Mouse (Mus musculus) gastrocnemius, postnatal 14 days (tissue): ENCODE results near the gene Wipf3. TPM values are rescaled to one million over a fixed set of nuclear protein-coding genes. Genes with fewer than 3 reads are reported as not detected.

Experiments
- DNase-seq: peaks from one replicate; pipeline ENCODE4 v3.0.0; 2021; ENCODE audit warnings: mixed read lengths
- intact Hi-C: fragments of 180-260 bp; cut with DNase I; formaldehyde crosslinking; loops from one replicate; pipeline ENCODE4 v1.15.1; 2025; ENCODE audit warnings: low total_unique reads
- total RNA-seq, 2 experiments: library from RNA; stranded (reverse); gene quantifications; 2 replicates each; pipeline ENCODE4 v1.2.3; 2021

Gene Wipf3
- total RNA-seq, 2 experiments from 2014 or later, result 9.6 to 11.7 TPM

DNA sequence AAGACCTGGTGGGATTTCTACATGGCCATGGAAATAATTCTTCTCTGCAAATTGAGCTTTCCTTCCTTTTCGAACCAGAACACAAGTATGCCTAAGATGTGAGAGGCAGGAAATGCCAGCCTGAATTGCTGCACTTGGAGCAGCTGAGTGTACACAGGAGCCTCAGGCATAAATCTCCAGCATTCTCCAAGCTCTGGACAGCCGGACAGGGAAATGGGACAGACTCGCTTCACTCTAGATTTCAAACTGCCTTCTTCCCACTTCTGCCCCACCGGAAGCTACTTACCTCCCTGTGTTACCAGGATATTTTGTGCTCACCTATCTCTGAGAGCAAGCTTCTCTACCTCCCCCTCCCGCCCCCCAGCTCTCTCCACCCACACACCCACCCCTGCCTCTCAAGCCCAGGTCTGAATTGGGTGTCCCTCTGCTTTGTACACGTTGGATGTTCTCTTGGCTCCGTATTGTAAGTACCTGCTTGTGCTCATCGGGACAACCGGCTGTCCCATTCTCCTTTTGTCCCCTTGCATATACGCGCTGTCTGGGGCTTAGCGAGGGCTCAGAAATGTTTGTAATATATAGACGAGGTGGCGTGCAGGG, 455 bp upstream of the Wipf3 start:
- intact Hi-C loops, result no loop called here

DNA sequence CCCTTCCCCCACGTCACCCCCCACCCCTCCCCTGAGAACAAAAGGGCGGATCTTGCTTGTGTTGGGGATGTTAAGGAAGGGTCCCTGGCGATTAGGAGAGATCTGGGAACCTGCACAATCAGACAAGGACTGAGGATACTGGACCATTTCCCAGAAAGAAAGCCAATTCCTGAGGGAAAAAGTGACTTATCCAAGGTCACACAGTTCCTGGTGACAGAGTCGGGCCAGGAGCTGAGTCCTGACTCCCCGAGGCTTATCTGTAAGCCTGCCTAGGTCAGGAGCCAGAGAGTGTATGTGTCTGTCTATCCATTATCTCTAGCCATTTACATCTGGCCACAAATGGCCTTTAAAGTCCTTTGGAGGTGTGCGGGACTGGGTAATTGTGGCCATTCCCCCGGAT, 818 bp downstream of the Wipf3 start:
- intact Hi-C loops, result no loop called here
- no peak for DNase-seq

More for the DNA sequence above, 455 bp upstream of the Wipf3 start:
- no peak for DNase-seq

DNA sequence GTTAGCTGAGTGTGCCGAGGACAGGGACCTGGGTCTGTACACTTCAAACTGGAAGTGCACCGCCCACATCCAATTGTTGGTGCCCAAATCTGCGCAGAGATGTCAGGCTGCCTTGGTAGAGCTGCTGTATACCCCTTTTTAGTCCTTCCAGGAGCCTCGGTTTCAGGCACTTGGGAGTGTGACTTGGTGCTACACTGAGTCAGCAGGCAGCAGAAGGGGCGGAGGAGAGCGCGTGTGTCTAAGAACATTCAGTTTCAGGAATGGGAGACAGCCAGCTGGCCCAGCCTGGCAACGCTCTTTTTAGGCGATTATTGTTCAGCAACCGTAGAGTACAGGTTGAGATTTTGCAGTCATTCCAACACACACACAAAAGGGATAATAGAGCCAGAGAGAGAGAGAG, 2.4 kb downstream of the Wipf3 start:
- no peak for DNase-seq
- intact Hi-C loops, result no loop called here

DNA sequence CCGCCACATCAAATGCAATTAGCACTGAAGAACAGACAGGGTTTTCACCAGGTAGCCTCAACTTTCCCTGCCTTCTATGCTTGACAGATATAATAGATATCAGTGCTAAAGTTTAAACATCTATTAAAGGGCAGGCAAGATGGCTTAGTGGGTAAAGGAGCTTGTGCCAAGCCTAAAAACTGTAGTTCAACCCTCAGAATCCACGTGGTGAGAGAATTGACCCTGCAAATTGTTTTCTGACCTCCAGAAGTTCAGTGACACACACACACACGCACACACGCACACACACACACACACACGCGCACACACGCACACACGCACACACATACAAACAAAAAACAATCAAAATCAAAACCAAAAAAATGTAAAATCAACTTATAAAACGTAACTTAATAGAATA, 2.8 kb downstream of the Wipf3 start:
- intact Hi-C loops, result no loop called here
- no peak for DNase-seq

DNA sequence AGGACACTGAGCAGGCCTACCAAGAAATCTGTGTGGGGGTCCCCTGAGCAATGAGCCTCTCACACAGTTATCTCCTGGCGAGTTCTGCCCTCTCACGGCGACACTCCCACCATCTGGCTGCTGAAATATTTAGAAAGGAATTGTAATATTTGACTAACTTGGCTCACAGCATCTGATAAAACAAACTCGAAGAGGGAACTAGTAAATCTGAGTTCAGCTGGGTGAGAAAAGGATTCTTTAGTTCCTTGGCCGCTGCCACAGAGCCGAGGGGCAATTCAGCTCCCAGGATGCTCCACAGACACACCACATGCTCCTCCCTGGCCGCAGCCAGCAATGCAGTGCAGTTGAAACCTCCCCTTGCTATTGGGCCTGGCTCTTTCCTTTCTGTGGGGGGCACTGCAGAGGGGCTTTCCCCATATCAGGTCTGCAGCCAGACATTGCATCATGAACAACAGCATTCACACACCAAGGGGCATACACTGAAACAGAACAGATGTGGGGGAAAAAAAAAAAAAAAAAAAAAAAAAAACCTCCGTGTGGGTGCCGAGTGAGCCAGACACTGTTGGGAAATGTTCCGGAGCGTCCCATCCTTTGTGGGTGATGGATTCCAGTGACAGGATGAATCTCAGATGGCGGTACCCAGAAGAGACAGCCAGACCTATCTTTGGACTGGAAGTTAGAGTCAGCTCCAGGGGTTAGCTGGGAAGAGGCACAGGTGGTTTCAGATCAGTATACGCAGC, 3.6 kb downstream of the Wipf3 start:
- no peak for DNase-seq

DNA sequence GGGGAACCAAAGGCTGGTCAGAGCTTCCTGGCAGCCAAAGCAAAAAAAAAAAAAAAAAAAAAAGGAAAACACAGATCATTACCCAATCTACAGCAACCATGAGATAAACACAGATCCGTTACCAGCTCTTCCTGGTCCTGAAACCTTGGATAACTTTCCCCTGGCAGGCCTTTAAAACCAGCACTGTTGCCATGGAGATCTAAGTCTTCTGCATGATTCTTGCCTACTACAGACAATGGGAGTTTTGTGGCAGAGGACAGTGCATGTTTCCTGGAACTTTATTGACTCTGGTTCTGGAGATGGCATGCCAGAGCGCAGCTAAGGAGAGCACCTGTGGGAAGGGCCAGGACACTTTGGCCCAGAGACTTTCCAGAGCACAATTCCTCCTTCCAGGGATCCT, 4.8 kb downstream of the Wipf3 start:
- DNase-seq, result no peak
- intact Hi-C loops, result no loop called here

More for the DNA sequence above, 3.6 kb downstream of the Wipf3 start:
- intact Hi-C loops, result no loop called here

DNA sequence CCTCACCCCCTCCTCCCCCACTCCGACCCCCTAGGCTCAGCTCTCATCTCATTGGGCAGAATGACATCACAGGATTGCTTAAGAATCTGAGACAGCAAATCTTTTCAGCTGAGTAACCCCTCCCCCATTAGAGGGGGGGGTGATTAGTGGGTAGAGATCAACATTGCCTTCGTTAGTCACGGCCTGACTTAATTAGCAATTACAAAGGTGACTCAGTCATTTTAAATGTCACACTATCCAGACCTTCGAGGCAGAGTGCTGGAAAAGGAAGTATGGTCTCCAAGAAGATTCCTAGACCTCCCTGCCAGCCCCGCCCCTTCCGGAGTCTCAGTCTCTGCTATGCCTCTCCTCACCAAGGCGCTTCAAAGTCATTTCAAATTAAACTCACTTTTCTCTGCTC, 6.3 kb downstream of the Wipf3 start:
- no peak for DNase-seq
- intact Hi-C loops, result no loop called here

DNA sequence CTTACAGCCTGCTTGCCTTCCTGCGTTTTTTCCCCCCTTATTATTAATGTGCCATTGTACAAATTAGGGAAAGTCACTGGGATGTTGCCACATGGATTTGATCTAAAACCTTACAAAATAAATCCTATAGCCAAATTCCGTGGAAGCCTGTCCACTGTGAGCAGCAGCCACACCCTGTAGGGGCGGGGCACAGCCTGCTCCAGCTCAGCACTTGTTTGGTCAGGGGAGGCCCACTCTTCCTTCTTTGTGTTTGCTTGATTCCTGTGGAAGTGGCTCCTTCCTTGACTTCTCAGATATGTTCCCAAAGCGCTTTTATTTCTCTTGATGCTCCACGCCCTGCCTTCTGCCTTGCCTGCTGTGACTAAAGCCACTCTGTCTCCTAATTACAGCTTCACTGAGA, 6.9 kb downstream of the Wipf3 start:
- intact Hi-C loops, result no loop called here
- no peak for DNase-seq

DNA sequence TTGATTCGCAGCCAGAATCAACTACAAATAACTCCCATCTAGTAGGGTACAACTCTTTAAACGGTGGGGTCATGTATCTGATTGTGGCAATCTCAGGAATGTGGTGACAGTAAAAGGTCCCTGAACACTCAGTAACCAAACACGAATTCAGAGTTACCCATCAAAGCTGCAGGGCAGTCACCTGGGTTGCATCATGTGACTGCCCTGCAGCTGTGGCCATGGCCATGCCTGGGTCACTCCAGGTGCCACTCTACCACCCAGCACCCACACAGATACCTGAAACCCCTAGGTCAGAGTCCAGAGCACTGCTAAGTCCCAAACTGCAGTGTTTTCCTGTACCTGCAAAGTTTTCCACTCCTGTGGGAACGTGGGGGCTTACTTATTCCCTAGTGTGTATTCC, 9.1 kb downstream of the Wipf3 start:
- DNase-seq, result no peak
- intact Hi-C loops, result no loop called here

DNA sequence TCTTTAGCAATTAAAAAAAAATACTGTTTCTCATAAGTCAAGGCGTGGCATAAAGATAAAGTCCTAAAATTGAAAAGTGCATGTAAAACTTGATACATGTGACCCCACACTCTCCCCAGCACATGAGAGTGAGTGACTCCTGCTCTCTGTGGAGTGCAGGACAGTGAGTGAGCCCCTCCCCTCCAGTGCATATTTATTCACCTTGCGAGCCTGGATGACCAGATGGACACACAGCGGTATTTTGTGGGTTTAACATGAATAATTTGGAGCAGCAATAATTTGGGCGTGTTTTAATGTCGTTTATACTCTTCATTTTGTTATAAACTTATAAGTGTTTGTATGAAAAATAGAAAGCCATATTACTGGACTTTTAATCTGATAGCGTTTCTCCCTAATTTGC, 11.3 kb downstream of the Wipf3 start:
- intact Hi-C loops, result no loop called here
- no peak for DNase-seq

DNA sequence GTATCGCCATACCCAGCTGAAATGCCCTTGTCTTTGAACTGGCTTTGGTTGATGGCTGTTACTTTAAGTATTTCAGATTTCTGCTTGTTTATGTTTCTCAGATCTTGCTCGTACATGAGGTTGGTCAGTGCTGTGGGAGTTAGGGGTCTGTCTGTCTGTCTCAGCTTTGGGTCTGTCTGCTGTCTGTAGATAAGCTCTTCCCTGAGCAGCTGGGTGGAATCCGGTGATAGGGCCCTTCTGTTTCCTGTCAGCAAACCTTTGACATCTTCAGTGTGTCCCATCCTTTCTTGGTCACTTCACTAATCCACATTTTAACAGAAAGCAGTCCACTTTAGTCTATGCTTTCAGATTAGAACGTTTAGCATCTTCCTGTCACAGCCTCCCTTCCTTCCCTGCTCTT, 14.3 kb downstream of the Wipf3 start:
- intact Hi-C loops, result no loop called here
- no peak for DNase-seq

DNA sequence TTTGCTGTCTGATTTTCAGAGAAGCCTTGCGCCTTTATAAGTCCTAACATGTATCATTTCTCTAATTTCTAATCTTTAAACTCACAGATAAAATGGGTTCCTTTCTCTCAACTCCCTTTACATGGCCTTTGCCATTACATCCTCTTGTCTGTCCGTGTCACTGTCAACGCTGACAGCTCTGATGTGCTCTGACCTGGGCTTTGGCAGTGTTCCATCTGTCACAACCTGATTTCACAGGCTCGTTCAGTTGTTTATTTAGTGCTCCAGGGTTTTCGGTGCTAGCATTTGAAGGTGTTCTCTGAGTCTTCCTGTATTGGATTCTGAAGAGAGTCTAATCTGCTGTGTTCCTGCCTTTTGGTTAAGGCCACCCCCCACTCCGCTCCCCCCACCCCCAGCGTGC, 14.7 kb downstream of the Wipf3 start:
- DNase-seq, result no peak
- intact Hi-C loops, result no loop called here

DNA sequence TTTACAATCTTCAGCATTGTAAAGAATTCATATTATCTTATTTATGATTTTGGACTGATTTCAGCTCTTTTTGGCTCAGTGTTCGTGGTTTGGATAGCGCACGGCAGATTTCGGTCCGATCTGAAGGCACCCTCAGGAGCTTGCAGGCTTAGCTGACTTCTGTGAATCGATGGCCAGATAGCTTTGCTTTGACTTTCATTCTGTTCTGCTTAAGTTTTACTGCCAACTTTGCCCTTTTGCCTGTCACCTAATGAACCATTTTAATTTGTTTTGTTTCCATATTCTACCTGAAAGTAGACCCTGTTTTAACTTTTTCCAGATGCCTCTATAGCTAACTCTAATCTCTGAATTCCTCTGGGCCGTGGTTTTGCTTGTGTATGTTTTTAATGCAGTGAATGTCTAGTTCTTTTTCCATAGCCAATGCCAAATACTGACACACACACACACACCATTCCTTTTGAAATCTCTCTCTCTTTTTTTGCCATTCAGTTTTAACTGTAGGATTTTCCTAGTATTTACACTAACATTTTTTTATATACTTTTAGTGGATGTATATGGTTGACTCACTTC, 15.9 kb downstream of the Wipf3 start:
- no peak for DNase-seq
- intact Hi-C loops, result no loop called here

DNA sequence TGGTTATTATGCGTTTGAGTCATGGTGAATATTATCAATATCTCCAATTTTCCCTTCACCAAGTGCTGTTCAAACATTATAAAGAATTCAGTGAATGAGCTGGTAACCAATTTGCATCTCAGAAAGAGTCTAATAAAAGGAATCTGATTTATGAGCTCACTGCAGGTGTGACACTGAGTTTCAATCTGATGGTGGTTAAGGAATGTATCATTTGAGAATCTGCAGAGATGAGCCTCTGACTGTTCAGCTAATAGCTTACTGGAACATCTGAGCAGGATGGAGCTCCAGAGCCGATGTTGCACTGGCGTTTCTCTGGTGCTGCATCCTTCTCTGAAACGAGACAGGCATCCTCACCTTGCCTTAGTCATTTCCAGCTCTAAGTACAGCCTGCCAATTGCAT, 17.9 kb downstream of the Wipf3 start:
- DNase-seq, result no peak
- intact Hi-C loops, result no loop called here

DNA sequence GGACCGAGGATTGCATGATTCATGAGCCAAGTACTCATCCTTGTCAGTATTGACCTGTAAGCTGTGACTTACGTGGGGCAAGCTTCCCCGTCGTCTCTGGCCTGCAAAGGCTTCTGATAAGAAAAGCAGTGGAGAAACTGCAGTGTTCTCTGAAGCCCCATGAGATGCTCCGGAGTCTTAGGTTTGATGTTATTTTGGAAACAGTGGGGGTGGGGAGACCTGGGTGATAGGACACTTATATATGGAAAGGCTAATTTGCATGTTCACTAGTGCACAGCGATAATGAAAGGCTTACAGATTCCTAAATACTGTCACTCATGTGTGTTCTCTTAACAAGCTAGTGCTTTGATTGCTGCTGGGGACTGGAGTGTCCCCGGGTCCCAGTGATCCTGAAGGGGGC, 30.3 kb downstream of the Wipf3 start:
- intact Hi-C loops, result no loop called here
- DNase-seq, result no peak

DNA sequence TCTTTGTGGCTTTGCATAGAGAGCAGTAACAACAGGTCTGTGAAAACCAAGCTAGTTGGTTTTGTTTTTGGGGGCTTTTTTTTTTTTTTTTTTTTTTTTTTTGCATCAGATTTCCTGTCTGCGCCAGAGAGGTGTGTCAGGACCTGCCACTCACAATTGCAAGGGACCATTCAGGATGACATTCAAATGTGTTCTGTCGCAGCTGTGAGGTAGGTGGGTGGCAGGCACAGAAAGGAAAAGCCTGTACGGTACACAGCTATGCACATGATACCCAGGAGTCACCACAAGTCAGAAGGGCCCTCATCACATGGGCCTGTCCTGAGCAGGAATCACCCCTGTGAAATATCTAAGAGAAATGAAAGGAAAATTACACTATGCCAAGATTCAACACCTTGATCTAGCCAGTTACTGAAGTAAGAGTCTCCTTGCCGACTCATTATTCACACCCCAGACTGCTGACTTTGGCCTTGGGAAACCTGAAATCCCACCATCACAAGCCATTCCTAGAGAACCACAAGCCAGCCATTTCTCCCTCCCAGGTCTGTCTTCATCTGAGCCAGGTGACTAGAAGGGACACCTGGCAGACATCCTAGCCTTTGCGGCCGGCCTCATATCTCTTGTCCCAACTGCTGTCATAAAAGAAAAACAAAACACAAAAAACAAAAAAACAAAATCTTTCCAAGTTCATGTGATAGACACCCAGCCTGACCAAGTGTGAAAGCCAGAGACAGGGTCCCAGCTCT, 30.9 kb downstream of the Wipf3 start:
- intact Hi-C loops, result no loop called here
- DNase-seq, result no peak

DNA sequence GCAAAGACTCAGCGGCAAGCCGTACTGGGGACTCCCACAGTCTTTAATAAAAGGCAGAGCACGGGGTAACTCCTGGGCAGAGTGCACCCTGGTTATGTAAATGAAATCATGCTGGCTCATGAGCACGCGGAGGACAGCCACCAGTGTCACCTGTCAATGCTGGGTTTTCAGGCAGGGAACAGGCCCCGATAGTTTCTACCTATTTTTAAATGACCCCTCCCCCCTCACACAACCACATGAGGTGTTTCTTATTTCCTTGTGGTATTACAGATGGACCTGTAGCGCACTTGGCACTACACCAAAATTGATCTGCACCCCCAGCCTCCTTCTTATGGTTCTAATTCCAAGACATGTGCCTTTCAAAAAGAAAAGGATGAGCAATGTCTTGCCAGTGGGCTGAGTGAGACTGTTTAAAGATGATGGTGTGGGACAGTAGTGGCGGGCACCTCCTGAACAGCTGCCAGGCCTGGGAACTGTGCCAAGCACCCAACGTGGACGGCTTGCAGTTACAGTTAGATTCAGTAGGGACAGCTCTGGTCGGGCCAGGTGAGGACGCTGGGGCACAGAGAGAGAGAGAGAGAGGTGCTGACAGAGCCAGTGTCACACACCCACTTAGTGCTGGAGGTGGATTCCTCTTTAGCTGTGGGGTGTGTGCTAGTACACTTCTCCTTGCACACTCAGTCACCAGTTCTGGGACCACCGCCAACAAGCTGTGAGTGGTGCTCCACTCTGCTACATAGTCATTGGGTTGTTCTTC, 31.7 kb downstream of the Wipf3 start:
- intact Hi-C loops, result no loop called here

DNA sequence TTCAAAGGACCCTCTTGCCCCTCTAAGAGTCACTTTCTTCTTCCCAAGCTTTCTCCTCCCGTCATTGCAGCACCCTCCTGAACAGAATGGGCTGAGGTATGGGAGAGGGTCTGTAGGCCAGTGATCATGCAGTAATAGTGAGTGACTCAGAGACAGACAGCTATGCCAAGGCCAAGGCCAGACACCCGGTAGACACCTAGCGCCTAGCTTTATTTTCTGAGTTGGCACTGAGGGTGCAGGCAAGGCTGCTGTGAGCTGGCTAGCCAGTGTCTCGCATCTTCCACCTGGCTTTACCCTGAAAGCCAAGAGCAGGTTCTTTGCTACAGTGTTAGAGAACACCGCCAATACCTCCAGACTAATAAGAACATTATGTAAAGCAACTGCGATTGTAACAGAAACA, 33.4 kb downstream of the Wipf3 start:
- intact Hi-C loops, result no loop called here

More for the DNA sequence above, 31.7 kb downstream of the Wipf3 start:
- no peak for DNase-seq

DNA sequence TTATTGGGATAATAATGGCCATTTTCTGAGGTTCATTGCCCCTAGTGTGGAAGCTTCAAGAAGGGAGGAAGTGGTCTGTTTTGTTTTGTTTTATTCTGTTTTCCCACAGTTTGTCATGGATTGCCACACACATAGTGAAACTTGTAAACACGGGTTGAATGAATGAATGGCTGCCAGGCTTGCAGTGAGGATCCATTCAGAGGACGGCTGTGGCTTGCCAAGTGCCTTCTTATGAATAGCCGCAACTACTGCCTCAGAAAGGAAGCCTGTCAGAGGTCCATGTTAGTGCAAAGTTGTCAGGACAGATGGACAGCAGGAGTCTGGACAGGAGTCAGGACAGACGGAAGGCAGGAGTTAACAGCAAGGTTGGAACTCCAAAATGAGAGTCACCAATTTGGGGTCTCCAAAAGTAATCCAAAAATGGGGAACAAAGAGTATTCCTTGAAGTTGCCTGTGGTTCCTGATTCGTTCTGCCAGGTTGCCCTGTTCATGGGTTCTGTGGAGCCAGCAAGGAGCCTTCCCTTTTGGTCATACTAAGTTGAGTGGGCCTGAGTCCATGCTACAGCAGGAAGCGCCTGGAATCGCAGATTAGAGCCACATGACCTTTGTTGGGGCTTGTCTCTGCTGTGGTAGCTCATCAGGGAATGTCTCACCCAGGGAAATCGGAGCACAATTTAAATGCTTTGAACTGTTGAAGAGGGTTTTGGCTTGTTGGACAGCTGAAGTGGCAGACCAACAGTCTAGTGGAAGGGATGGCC, 34.5 kb downstream of the Wipf3 start:
- no peak for DNase-seq
- intact Hi-C loops, result no loop called here

More for the DNA sequence above, 33.4 kb downstream of the Wipf3 start:
- no peak for DNase-seq
